Mouse (Mus musculus) stomach, postnatal 0 days (tissue): ENCODE measurements around the gene Klf7. TPM values are rescaled to one million over a fixed set of nuclear protein-coding genes. Genes with fewer than 3 reads are reported as not detected.

Experiments used
- ATAC-seq: fragments of 200-750 bp; cut with Nextera tagmentation; 2 replicates; pipeline ENCODE4 v1.8.0; 2017; ENCODE audit not compliant: low FRiP score, low TSS enrichment
- DNase-seq: peaks from one replicate; pipeline ENCODE4 v3.0.0-alpha.2; 2016; ENCODE audit warnings: low spot score
- H3K27ac ChIP-seq: fragments of 300-500 bp; sonication (generic); replicated peaks from 2 replicates; pipeline ENCODE4 v1.5.1; 2014; ENCODE audit warnings: mild to moderate bottlenecking, control low read depth
- H3K27me3 ChIP-seq: fragments of 300-500 bp; sonication (generic); 2 replicates; pipeline ENCODE4 v1.6.1; 2014; ENCODE audit warnings: low read length; ENCODE audit not compliant: control insufficient read depth, insufficient read depth
- H3K36me3 ChIP-seq: fragments of 300-500 bp; sonication (generic); 2 replicates; pipeline ENCODE4 v1.6.1; 2014; ENCODE audit warnings: low read length, mixed read lengths; ENCODE audit not compliant: control insufficient read depth, insufficient read depth
- H3K4me1 ChIP-seq: fragments of 300-500 bp; sonication (generic); replicated peaks from 2 replicates; pipeline ENCODE4 v1.6.1; 2014; ENCODE audit warnings: antibody characterized with exemption; ENCODE audit not compliant: control insufficient read depth, insufficient read depth
- H3K4me2 ChIP-seq: fragments of 300-500 bp; sonication (generic); replicated peaks from 2 replicates; pipeline ENCODE4 v1.6.1; 2014; ENCODE audit warnings: low read depth, mild to moderate bottlenecking, control low read depth, moderate library complexity
- H3K4me3 ChIP-seq: fragments of 300-500 bp; sonication (generic); 2 replicates; pipeline ENCODE4 v1.5.1; 2014; ENCODE audit warnings: low read depth, low read length, control low read depth
- H3K9ac ChIP-seq: fragments of 300-500 bp; sonication (generic); 2 replicates; pipeline ENCODE4 v1.6.1; 2014; ENCODE audit warnings: mild to moderate bottlenecking, low read length, control low read depth, mixed read lengths
- H3K9me3 ChIP-seq: fragments of 300-500 bp; sonication (generic); 2 replicates; pipeline ENCODE4 v1.6.1; 2016; ENCODE audit warnings: low read length; ENCODE audit not compliant: control insufficient read depth
- CTCF ChIP-seq: IDR thresholded peaks from 2 replicates; pipeline ENCODE4 v1.5.1; 2016; ENCODE audit warnings: antibody characterized with exemption, low read depth, mild to moderate bottlenecking, moderate library complexity
- EP300 ChIP-seq: optimal IDR thresholded peaks from 2 replicates; pipeline ENCODE3; 2016; ENCODE audit warnings: antibody characterized with exemption
- WGBS: fragments of 180-500 bp; shearing (Covaris S2); extraction: QIAGEN DNeasy Blood & Tissue Kit; methylation state at CpG from one replicate; pipeline ENCODE4 v1.1.7; 2014; 5-methylcytosine and 5-hydroxymethylcytosine counted together
- polyA plus RNA-seq: library from polyadenylated mRNA; unstranded; fragments of >200 nt; fragmentation: Nextera tagmentation; extraction: Ambion mirVana; gene quantifications from 2 replicates; pipeline ENCODE4 v1.2.1, GENCODE M21; 2015

Klf7 gene
- polyA plus RNA-seq, 1 experiment from 2014 or later: 15.4 TPM

GRCm38 (mm10) chr1:64097640-64098287 lies 24.3 kb downstream of the Klf7 start:
- TF ChIP-seq CTCF: no peak
- no peak for TF ChIP-seq EP300
- Histone ChIP-seq H3K9ac (no peak overlapping the region), H3K4me3 (no peak overlapping the region), H3K4me1 (no peaks in the 10 kb centered on the region), H3K9me3 (no peaks in the 10 kb centered on the region), H3K36me3 (no peaks in the 10 kb centered on the region), H3K4me2 (no peak overlapping the region), H3K27ac (peak overlapping the region; percentile 61), H3K27me3 (no peaks in the 10 kb centered on the region)
- ATAC-seq: peak; percentile 59
- peak; percentile 39 for DNase-seq
- WGBS: 59% methylated on average over 6 of the region's 6 CpGs

GRCm38 (mm10) chr1:64093018-64093417 lies 29.1 kb downstream of the Klf7 start:
- DNase-seq: no peak
- Histone ChIP-seq H3K9ac (no peak overlapping the region), H3K9me3 (no peaks in the 10 kb centered on the region), H3K27ac (no peak overlapping the region), H3K4me1 (peaks cover 2% of the 10 kb centered on the region; the same call in 1 of the 2 replicates), H3K4me2 (no peak overlapping the region), H3K36me3 (no peaks in the 10 kb centered on the region), H3K27me3 (no peaks in the 10 kb centered on the region), H3K4me3 (no peak overlapping the region)
- 87% methylated on average over 5 of the region's 5 CpGs for WGBS
- TF ChIP-seq EP300: no peak
- TF ChIP-seq CTCF: no peak
- ATAC-seq: no peak

- H3K36me3 ChIP-seq: no peaks in the 10 kb centered on the region
- no peaks in the 10 kb centered on the region for H3K27me3 ChIP-seq
- WGBS: 90% methylated on average over 9 of the region's 9 CpGs
- TF ChIP-seq CTCF: no peak
- TF ChIP-seq EP300: no peak
- no peak overlapping the region for H3K4me3 ChIP-seq
- H3K9ac ChIP-seq: no peak overlapping the region
- ATAC-seq: no peak
- no peak overlapping the region for H3K27ac ChIP-seq
- peaks cover 2% of the 10 kb centered on the region; the same call in 1 of the 2 replicates for H3K4me1 ChIP-seq
- no peak overlapping the region for H3K4me2 ChIP-seq
- DNase-seq: no peak
- H3K9me3 ChIP-seq: no peaks in the 10 kb centered on the region
These were observed 30.5 kb downstream of the Klf7 start for GRCm38 (mm10) chr1:64091591-64091990.

- peaks cover 2% of the 10 kb centered on the region; the same call in 1 of the 2 replicates for H3K4me1 ChIP-seq
- TF ChIP-seq CTCF (no peak), EP300 (no peak)
- H3K27ac ChIP-seq: no peak overlapping the region
- H3K27me3 ChIP-seq: no peaks in the 10 kb centered on the region
- no peak overlapping the region for H3K9ac ChIP-seq
- no peak overlapping the region for H3K4me3 ChIP-seq
- WGBS: 79% methylated on average over 5 of the region's 5 CpGs
- no peaks in the 10 kb centered on the region for H3K36me3 ChIP-seq
- no peak overlapping the region for H3K4me2 ChIP-seq
- no peak for DNase-seq
- no peak for ATAC-seq
- no peaks in the 10 kb centered on the region for H3K9me3 ChIP-seq
These were observed 31.5 kb downstream of the Klf7 start for GRCm38 (mm10) chr1:64090566-64090965.

GRCm38 (mm10) chr1:64089691-64090090 lies 32.4 kb downstream of the Klf7 start:
- H3K9ac ChIP-seq: no peak overlapping the region
- 64% methylated on average over 1 of the region's 1 CpGs for WGBS
- DNase-seq: no peak
- H3K27me3 ChIP-seq: no peaks in the 10 kb centered on the region
- no peaks in the 10 kb centered on the region for H3K36me3 ChIP-seq
- peaks cover 2% of the 10 kb centered on the region; the same call in 1 of the 2 replicates for H3K4me1 ChIP-seq
- TF ChIP-seq CTCF: no peak
- no peak for TF ChIP-seq EP300
- H3K9me3 ChIP-seq: no peaks in the 10 kb centered on the region
- H3K27ac ChIP-seq: no peak overlapping the region
- no peak overlapping the region for H3K4me2 ChIP-seq
- ATAC-seq: no peak
- no peak overlapping the region for H3K4me3 ChIP-seq

- 68% methylated on average over 12 of the region's 12 CpGs for WGBS
- Histone ChIP-seq H3K4me1 (peaks cover 2% of the 10 kb centered on the region; the same call in 1 of the 2 replicates), H3K36me3 (no peaks in the 10 kb centered on the region), H3K27ac (0 out of 2 replicates have a peak overlapping the region, but pooled peaks have one; percentile 35), H3K9me3 (no peaks in the 10 kb centered on the region), H3K4me2 (peak overlapping the region; percentile 15; the same call in 1 of the 2 replicates), H3K27me3 (no peaks in the 10 kb centered on the region), H3K9ac (no peak overlapping the region), H3K4me3 (no peak overlapping the region)
- DNase-seq (no peak), ATAC-seq (peak; percentile 27; the same call in 1 of the 2 replicates)
- TF ChIP-seq CTCF: no peak
- no peak for TF ChIP-seq EP300
These were observed 33.3 kb downstream of the Klf7 start for GRCm38 (mm10) chr1:64088604-64089320.
